Mouse (Mus musculus) urinary bladder, postnatal 25 days (tissue): Measurements from ENCODE around the gene Mkrn2os.

Experiments
- DNase-seq: peaks from one replicate; pipeline ENCODE4 v3.0.0; 2022; ENCODE audit warnings: low spot score

Mkrn2os gene

GRCm38 (mm10) chr6:115582328-115583115, 9.9 kb downstream of the Mkrn2os start:
- DNase-seq, result no peak

GRCm38 (mm10) chr6:115580810-115581209, 11.6 kb downstream of the Mkrn2os start:
- no peak for DNase-seq

- DNase-seq, result no peak
Measured at GRCm38 (mm10) chr6:115577941-115578340, 14.4 kb downstream of the Mkrn2os start.

- DNase-seq, result no peak
Measured at GRCm38 (mm10) chr6:115577407-115577806, 15.0 kb downstream of the Mkrn2os start.

- no peak for DNase-seq
Measured at GRCm38 (mm10) chr6:115574171-115574570, 18.2 kb downstream of the Mkrn2os start.

GRCm38 (mm10) chr6:115565479-115566045, 26.8 kb downstream of the Mkrn2os start:
- DNase-seq, result no peak

- DNase-seq, result no peak
Measured at GRCm38 (mm10) chr6:115559651-115560632, 32.4 kb downstream of the Mkrn2os start.

GRCm38 (mm10) chr6:115558176-115558575, 34.2 kb downstream of the Mkrn2os start:
- DNase-seq, result no peak

GRCm38 (mm10) chr6:115555485-115555884, 36.9 kb downstream of the Mkrn2os start:
- DNase-seq, result no peak

- no peak for DNase-seq
Measured at GRCm38 (mm10) chr6:115546276-115546675, 46.1 kb downstream of the Mkrn2os start.

GRCm38 (mm10) chr6:115544442-115544970, 47.9 kb downstream of the Mkrn2os start, which contains the start of gene Tsen2:
Gene Tsen2 (plus strand): TSS chr6:115544664.
- peak; percentile 96 for DNase-seq

- no peak for DNase-seq
Measured at GRCm38 (mm10) chr6:115542341-115542740, 50.0 kb downstream of the Mkrn2os start.

- DNase-seq, result no peak
Measured at GRCm38 (mm10) chr6:115541676-115542275, 50.6 kb downstream of the Mkrn2os start.

- DNase-seq, result peak; percentile 79
Measured at GRCm38 (mm10) chr6:115538645-115539429, 53.5 kb downstream of the Mkrn2os start.

GRCm38 (mm10) chr6:115536169-115536568, 56.2 kb downstream of the Mkrn2os start:
- DNase-seq, result no peak

GRCm38 (mm10) chr6:115534617-115535016, 57.8 kb downstream of the Mkrn2os start:
- no peak for DNase-seq
